Mouse (Mus musculus): ENCODE data around the gene Snx32.

The Snx32 gene

DNA sequence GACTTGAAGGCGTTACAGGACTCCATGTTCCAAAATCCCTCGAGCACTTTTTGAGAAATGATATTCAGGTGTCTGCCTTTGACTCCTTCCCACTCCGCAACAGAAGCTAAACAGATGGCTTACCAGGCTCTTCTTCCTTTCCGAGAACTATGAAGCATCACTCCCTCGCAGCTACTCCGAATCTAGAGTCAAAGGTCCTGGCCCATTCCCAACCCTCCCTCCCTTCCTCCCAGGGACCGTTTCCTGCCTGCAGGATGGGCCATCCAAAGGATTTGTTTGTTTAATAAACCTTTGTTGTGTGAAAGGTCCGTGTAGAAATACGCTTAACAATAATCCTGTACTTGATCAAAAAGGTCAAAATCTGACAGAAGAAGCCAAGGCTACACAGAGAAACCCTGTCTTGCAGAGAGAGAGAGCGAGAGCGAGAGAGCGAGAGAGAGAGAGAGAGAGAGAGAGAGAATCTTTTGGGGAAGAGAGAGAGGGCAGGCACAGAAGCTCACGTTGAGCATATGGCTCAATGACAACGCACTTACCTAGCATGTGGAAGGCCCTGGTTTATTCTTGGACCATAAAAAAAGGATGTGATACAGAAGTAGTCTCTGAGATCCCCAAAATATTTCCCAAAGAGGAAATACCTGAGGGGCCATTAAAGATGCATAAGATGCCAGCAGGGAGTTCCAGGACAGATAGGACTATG lies 52.4 kb downstream of the Snx32 start, which contains the start of gene Ccdc85b:
Ccdc85b (minus strand) TSS at position 149 of the 697 bp plus-strand sequence.
- no peak for DNase-seq (ENCODE audit: low spot score)

DNA sequence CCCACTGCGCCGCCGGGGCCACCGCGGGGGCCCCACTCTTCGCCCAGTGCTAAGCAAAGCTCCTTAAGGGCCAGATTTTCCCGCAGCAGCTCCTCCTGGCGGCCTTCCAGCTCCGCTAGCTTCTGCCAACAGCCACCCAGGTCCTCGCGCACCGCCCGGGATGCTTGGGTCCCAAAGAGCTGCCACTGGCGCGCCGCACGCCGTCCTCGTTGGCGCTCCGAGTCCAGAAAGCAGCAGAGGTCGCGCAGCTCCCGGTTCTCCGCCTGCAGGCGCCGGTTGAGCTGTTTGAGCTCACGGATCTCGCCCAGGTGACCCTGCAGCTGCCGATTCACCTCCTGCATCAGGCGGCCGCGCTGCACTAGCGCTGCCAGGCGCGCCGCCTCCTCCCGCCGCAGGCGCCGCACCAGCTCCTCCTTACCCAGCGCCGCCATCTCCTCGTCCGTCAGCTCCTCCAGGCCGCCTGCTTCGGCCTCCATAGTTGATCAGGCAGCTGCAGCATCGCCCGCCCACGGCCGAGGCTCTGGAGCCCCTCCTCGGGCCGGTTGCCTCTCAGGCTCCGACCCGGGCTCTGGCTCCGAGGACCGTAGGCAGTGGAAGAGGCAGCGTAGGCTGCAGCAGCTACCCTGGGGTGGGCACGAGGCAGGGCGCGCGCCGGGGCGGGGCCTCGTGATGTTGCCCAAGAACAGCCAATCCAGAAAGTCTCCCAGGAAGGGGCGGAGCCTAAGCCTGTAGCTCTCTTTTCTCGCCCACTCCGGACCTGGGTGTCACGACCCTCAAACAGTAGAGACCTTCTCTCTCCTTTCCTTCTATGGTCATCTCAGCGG lies 53.2 kb downstream of the Snx32 start:
- peak; percentile 90 for DNase-seq (ENCODE audit: low spot score)

DNA sequence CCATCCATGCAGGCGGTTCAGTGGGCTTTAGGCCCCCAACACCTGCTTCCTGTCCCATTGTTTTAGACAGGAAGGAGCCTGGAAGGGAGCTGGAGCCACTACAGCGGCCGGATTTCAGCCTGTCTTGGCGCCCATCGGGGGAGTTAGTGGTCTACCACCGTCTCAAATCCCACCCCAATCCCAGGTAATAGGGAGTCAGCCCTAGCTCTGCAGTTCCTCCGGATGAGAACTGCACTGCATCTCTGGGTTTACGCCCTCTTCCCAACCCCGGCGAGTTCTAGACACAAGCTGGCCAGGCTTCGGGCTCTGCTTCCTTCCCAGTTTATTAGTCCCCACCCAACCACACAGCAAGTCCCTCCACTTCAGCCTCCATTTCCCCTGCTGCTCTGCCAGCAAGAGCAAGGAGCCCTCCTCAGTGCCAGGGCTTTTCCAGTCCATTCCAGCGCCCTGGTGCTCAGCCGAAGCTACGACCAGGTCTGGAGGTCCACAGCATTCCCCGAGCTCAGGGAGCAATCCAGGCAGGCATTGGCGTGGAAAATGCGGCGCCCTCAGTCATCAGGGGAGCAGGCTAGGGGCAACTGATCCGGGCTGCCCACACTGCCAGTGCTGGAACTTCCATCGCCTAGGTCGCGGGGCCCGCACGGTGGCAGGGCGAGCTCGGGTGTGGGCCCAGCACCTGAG lies 54.0 kb downstream of the Snx32 start:
- no peak for DNase-seq (ENCODE audit: low spot score)

DNA sequence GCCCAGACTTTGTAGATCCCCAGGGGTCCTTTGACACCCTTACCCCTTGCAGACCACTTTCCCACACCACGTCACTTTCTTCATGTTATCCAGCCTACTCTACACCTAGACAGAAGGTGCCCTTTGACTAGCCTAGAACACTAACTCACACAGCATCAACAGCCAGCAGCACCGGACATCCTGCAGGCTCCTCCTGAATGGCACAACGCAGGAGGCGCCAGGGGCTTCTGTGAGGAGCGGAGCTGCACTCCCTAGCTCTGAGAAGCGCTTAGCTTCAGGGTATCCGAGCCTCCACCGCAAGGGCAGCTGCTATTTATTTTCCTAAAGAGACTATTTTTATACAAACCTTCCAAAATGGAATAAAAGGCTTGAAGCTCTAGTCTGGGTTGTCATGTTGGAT lies 54.8 kb downstream of the Snx32 start:
- DNase-seq (ENCODE audit: low spot score), result no peak

DNA sequence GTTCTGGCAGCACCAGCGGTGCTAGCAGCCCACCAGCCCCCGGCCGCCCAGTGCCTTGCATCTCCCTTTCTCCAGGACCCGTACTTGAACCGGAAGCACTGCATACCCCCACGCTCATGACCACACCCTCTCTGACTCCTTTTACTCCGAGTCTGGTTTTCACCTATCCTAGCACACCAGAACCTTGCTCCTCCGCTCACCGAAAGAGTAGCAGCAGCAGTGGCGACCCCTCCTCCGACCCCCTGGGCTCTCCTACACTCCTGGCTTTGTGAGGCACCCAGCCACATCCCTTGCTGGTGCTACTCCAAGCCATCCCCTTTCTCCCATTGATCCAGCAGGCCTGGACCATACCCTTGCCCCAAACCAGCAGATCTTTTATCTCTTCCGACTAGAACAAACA lies 55.3 kb downstream of the Snx32 start:
- DNase-seq (ENCODE audit: low spot score), result no peak

DNA sequence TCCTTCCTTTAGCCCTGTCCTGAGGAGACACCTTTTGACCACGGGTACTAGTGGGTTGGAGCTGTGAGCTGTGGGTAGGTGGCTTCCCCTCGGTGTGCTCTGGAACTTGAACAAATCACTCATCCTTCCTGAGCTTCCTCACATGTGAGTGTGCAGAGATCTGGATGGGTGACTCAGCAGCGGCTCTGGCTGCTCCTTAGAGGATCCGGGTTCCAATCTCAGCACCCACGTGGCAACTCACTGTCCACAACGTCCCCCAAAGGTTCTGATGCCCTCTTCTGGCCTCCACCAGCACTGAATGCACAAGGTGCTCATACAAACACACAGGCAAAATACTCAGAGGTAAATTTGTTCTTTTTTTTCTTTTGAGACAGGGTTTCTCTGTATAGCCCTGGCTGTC lies 58.6 kb downstream of the Snx32 start:
- DNase-seq (ENCODE audit: low spot score), result no peak

DNA sequence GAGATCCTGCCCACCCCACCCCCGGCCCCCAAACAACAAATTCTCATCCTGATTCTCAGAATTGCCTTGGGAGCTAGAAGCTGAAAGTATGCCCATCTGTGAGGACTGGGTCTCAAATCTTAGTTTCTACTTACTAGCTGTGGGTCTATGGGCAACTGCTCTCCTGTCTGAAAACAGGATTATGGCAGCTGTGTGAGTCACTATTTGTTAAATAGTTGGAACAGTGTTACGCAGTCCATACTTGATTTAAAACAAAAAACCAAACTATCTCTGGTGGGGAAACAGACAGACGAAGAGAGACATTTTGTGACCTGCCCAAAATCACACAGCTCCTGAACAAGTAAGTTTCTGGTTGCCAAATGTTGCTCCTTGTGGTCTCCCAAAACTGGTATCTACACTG lies 60.7 kb downstream of the Snx32 start:
- no peak for DNase-seq (ENCODE audit: low spot score)

DNA sequence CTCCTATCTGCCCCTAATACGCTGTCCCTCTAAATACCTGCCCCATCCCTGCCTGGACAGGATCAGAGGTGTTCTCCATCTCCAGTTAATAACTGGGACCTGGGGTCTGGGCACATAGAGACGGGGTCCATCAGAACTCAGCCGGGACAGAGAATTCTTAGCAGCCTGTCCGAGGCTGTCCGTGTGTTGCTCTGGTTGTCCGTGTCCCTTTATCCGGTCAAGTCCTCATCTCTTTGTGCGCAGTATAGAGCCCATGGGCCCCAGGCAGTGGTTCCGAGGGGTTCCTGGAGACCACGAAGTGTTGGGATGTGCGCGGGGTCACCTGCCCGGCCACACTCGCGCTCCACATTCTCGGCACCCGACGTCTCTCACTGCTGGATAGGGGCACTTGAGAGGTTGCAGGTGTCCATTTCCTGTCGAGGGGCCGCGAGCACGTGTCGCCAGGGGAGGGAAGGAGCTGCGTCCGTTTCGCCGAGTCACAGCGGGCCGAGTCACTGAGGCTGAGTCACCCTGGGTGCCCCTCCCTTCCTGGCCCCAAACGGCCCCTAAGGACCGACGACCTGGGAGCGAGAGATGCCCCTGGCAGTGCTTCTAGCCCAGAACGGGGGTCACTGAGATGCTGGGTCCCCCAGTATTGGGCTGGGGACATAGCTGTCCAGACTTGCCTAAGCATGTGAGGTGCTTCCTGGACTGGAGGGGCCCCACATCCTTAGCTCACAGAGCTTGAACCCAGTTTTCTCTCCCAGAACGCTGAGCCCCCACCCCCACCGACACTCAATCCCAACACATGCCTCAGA lies 61.8 kb downstream of the Snx32 start:
- no peak for DNase-seq (ENCODE audit: low spot score)

DNA sequence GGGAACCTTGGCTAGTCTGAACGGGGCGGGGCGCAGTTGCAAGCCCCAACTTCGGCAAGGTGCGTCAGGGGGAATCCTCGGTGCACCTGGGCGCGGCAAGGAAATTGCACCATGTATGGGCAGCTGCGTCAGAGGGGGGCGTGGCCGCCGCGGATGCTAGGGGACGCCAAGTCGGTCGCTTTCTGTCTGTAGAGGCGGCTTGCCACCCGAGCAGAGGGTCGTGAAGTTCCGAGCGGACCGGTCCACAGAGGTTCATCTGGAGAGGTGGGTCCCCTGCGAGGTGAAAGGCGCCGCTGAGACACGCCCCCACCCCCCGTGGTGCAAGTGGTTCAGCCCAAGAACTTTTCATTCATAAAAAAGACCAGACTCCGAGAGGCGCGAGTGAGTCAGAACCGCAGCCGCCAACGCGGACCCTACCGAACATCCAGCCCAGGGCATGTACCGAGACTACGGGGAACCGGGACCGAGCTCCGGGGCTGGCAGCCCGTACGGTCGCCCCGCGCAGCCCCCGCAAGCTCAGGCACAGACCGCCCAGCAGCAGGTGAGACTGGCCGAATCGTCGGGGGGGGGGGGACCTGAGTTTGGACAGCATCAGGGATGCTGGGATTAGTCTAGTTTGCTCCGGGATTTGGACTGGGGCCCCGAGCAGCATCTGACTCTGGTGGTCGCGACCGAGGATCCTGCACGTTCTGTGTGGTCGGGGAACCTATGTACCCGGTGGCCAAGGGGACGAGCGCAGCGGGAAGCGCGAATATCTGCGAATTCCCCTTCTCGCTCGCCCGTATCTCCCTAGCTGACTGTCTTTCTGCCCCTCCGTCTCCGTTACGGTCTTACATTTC lies 62.6 kb downstream of the Snx32 start, which contains the start of gene Fosl1:
Fosl1 (plus strand) TSS at position 33 of the 839 bp plus-strand sequence.
- no peak for DNase-seq (ENCODE audit: low spot score)

DNA sequence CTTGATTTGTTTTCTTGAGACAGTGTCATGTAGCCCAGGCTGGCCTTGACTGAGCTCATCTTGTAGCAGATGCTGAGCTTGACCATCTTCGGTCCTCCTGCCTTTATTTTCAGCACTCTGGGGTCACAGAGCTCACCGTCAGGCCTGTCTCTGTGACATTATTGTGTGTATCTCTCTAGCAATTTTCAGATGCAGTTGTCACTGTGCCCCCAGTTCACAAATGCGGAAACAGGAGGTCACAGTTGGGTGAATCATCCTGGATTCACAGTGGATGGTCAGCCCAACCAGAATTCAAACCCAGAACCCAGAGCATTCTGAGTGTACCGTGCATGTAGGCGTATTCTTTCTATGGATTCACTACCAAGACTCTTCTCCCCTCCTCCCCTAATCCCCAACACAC lies 64.6 kb downstream of the Snx32 start:
- no peak for DNase-seq (ENCODE audit: low spot score)

DNA sequence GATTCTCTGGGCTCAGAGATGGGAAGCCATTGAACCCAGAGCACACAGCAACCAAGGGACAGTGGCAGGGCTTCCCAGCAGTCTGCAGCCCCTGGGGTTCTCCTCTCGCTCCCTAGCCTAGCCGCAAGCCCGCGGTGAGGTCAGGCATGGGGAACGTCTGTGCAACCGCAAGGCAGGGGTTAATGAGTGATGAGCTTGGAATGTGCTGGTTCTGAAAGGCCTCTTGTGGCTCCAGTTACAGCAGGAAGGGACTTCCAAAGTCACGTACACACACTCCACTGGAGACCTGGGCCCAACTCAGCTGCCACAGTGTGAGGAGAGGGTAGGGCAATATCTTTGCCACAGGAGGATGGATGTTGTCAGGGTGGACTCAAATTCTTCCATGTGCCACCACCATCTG lies 65.4 kb downstream of the Snx32 start:
- DNase-seq (ENCODE audit: low spot score), result no peak

DNA sequence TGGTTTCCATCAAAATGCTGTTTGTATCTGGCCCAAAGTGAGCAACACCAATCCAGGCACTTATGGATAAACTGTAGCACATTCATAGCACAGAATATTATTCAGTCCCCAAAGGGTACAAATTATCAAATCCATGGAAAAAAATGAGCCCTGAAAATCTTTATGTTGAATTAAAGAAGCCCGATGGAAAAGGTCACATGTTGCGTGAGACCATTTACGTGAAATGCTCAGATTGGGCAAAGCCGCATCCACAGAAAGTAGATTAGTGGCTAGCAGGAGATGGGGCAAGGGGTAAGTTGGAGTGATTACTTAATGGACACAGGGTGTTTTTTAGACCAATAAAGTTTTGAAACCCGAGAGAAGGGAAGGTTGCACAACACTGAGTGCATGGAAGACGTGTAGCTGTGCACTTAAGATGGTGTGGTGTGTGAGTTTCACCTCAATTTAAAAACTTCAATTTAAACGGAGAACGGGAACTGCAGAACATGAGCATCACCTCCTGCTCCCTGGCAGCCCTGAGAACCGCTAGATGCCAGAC lies 65.9 kb downstream of the Snx32 start:
- no peak for DNase-seq (ENCODE audit: low spot score)
